Mouse (Mus musculus) T-cell, adult 2 months (primary cell): Measurements from ENCODE around the gene Art3.

Experiments used
- DNase-seq: peaks from one replicate; pipeline ENCODE4 v3.0.0; 2022; ENCODE audit warnings: low spot score

Art3 gene

GRCm38 (mm10) chr5:92381550-92382348, 50.1 kb downstream of the Art3 start:
- DNase-seq: peak; percentile 67

DNA sequence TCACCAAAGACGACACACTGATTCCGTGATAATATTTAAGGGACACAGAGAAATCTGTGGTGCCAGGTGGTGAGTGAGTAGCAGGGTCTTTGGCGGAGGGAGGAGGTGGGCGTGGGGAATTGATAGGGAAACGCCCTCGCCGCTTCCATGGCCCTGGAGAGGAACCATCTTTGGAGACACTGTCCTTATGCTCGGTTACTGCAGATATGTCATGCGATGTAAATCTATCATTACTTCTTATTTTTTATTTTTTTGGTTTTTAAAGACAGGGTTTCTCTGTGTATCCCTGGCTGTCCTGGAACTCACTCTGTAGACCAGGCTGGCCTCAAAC, 50.7 kb downstream of the Art3 start:
- DNase-seq: no peak

- no peak for DNase-seq
Measured at GRCm38 (mm10) chr5:92383747-92384146, 52.1 kb downstream of the Art3 start.

GRCm38 (mm10) chr5:92384855-92385254, 53.2 kb downstream of the Art3 start:
- peak; percentile 23 for DNase-seq

DNA sequence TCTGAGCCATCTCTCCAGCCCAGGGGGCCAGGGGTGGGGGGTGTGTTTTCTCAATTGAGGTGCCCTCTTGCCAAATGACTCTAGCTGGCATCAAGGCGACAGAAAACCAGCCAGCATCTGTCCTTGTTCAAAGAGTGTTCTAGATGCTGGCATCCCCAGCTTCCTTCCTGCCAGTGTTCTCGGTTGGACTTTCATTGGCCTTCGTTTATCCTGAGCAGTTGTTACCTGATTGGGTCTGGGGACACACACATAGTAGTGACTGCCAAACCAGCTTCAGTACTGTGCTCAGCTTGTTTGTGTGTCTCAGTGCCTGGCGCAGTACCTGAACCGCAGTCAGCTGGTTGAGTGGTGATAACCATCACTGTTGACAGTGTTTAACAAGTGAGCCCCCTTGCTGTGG, 54.5 kb downstream of the Art3 start:
- no peak for DNase-seq

- no peak for DNase-seq
Measured at GRCm38 (mm10) chr5:92386643-92387042, 55.0 kb downstream of the Art3 start.

- DNase-seq: no peak
Measured at GRCm38 (mm10) chr5:92387433-92387832, 55.8 kb downstream of the Art3 start.

DNA sequence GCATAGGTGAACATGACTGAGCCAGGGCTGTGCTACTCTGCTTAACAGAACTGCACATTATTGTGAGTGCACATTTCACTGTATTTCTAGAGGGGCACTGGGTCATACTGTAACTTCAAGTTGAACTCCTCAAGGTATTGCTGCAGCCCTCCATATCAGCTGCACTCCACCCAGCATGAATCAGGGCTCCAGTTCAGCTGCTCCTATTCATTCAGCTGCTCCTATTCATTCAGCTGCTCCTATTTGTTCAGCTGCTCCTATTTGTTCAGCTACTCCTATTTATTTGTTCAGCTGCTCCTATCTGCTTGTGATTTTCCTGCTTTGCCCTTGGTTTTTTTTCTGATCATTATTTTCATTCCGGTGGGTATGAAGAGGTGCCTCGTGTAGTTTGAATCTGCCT, 58.4 kb downstream of the Art3 start:
- no peak for DNase-seq

GRCm38 (mm10) chr5:92390615-92391014, 59.0 kb downstream of the Art3 start:
- DNase-seq: no peak

DNA sequence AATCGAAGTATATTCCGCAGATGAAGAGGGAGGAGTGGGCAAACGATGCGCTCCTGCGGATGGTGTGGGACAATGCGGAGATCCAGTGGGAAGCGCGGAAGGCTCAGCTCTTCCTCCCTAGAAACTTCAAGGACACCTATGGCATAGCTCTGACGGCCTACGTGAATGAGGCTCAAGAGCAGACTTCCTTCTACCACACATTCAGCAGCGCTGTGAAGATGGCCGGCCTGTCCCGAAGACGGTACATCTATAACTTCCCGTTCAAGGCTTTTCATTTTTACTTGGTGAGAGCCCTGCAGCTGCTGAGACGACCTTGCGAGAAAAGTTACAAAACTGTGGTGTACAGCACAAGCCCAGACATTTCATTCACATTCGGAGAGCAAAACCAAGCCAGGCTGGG, 60.9 kb downstream of the Art3 start:
- DNase-seq: no peak

DNA sequence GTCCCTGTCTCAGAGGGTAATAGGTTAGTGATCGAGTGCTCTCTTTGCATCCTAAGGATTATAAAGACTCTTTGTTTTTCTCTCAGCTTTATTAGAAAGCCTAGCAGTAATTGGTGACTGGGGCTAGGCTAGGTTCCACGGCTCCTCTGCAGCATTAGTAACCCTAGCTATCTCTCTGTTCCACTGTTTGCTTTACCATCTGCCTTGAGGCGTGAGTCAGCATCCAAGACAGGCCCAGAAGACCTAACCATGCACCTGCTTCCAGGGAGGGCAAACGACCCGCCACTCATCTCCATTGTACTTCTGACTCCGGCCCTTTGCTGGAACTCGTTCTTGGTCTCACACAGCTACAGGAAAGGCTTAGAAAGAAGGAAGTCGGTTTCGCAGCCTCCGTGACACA, 62.2 kb downstream of the Art3 start:
- no peak for DNase-seq

- no peak for DNase-seq
Measured at GRCm38 (mm10) chr5:92395764-92396163, 64.1 kb downstream of the Art3 start.

GRCm38 (mm10) chr5:92396476-92396875, 64.8 kb downstream of the Art3 start:
- no peak for DNase-seq

DNA sequence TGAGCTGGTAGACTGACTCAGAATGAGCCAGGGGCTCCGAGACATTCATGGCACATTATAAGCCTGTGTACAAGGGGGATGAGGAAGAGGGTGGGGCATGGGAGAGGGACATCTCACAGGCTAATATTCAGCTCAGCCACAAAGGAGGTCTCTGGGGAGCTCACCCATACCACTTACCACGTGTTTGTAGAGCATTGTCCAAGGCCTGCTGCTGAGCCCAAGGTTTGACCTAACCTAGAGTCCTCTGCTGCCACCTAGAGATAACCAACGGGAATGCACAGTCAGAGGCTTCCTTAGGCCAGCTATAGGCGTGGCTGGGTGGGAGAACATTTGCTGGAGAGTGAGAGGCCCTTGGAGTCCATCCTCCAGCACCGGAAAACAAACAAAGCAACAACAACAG, 66.5 kb downstream of the Art3 start:
- DNase-seq: peak; percentile 48

- DNase-seq: no peak
Measured at GRCm38 (mm10) chr5:92402816-92403215, 71.2 kb downstream of the Art3 start.

DNA sequence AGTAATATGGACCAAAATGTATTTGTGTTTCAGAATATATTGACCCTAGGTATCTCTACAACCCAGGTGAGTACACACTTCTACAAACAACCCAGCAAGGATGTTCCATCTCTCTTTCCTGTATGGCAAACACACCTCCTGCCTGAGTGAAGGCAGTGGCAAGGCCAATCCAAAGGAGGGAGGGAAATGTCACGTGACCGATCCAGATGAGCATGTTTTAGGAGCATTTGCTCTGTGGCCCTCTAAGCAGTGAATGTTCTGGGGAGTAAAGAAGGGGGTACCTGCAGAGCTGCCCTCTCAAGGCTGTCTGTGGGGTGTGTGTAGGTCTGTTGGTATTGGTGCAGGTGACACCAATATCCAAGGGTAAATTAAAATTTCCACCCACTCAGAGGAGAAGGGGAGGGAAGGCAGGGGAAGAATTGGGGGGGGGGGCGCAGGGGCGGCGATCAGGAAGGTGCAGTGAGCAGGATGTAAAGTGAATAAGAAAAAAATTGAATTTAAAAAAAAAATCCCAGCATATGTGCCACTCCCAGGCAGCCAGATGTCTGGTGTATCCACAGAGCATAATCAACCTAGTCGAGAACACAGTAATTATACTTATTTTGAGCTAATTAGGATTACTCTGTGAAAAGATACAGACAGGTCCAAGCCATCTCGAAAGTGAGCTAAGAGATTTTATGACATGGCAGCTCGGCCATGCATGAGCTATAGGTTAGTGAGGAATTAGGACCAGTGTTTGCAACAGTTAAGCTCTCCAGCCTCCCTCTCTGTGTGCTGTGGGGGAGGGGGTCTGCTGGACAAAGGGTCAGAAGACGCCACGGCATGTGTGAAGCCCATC, 72.2 kb downstream of the Art3 start:
- no peak for DNase-seq

- DNase-seq: no peak
Measured at GRCm38 (mm10) chr5:92404400-92404678, 72.7 kb downstream of the Art3 start.

DNA sequence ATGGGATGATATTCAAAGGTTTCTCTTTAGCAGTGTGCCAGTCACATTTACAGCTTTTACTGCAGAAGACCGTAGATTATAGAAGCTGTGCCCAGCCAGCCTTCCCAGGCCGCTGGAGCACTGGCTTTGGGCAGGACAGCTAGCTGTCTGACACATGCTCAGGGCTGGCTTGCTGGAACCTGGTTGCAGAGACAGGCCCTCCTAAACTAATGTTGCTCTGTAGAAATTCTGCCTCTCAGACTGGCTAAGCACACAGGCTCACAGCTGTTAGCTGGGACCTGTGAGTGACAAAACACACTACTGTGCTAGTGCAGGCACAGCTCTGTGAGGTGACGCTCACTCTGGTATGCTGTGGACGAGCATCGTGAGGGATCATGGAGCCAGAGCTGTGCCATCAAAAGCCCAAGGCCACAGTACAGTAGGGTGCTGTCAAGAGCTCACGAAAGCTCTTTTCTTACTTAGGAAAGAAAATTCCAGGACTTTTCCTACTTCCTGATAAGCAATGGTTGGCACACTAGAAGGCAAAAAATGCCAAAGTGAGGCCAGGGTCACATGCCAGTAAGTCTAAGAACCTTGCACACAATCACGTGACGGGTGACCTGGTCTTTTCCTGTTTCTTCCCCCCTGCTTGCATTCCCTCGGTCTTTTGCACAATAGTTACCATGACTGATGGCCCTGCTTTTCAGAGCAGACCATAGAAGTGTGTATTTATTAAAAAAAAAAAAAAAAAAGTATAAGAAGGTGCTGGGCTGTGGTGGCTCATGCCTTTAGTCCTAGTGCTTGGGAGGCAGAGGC, 77.9 kb downstream of the Art3 start:
- no peak for DNase-seq

- DNase-seq: no peak
Measured at GRCm38 (mm10) chr5:92410486-92410885, 78.9 kb downstream of the Art3 start.

DNA sequence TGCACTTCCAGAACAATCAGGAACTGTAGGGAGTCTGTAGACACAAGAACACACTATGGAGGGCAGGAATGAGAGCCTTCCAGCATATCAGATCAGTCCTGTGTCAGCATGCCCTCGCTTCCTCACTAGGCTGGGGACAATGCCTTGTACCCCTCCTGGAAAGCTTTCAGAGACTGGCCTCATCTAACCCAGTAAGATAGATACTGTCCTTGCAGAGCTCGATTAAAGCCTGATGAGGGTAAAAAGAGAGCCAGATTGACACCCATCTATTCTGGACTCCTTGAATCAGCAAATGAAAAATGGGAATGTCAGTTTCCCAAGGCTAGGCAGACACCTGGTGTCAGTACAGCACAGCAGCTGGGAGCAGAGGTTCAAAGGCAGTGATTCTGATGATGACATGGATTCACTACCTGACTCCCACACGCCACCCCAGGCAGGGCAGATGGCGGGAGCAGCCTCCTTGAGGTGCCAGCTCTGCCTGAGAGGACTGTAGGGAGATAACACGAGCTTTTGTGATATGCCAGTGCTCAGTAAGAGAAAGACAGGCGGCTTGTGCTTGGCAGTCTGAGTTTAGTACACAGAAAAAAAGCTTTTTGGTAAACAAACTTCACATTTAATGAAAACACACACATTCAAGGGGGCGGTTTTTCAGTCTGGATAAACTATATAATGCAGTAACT, 80.0 kb downstream of the Art3 start:
- DNase-seq: no peak

GRCm38 (mm10) chr5:92413271-92413981, 81.8 kb downstream of the Art3 start:
- no peak for DNase-seq

DNA sequence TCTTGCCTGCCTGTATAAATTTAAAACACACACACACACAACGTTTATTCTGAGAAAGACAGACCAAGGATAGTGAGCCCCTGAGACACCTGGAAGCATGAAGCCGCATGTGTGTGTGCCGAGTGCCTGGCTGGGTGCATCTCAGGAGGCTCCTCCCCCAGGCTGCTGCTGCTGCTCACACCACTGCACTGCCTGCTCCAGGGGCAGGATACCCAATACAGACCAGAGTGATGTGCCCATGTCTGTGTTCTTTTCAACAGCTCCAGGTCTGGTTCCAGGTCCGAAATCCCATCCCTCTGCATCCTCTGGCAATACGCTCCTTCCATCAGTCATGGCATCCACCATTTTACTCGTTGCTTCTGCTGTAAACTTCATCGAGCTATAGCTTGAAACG, 82.4 kb downstream of the Art3 start:
- no peak for DNase-seq
